Mouse (Mus musculus): Measurements from ENCODE around the gene Spta1.

Gene Spta1

GRCm38 (mm10) chr1:174172605-174173004 lies at the start of gene Spta1:
TSS of gene Spta1 (plus strand) at chr1:174172776.
- DNase-seq (ENCODE audit: low spot score), result peak; percentile 2

GRCm38 (mm10) chr1:174131217-174131616 lies 41.4 kb upstream of the Spta1 start, which contains the start of gene Olfr424:
TSS of gene Olfr424 (plus strand) at chr1:174131517.
- no peak for DNase-seq (ENCODE audit: low spot score)

- peak; percentile 12 for DNase-seq (ENCODE audit: low spot score)
Observed at GRCm38 (mm10) chr1:174131999-174132398, 40.6 kb upstream of the Spta1 start.

GRCm38 (mm10) chr1:174141384-174141783 lies 31.2 kb upstream of the Spta1 start:
- no peak for DNase-seq (ENCODE audit: low spot score)

- DNase-seq (ENCODE audit: low spot score), result no peak
Observed at GRCm38 (mm10) chr1:174146696-174147095, 25.9 kb upstream of the Spta1 start.

- DNase-seq (ENCODE audit: low spot score), result no peak
Observed at GRCm38 (mm10) chr1:174149289-174149688, 23.3 kb upstream of the Spta1 start.

GRCm38 (mm10) chr1:174155333-174155732 lies 17.2 kb upstream of the Spta1 start, which contains the start of gene Olfr420:
TSS of gene Olfr420 (plus strand) at chr1:174155633.
- no peak for DNase-seq (ENCODE audit: low spot score)

GRCm38 (mm10) chr1:174157622-174158021 lies 15.0 kb upstream of the Spta1 start:
- DNase-seq (ENCODE audit: low spot score), result no peak

- DNase-seq (ENCODE audit: low spot score), result no peak
Observed at GRCm38 (mm10) chr1:174158512-174158911, 14.1 kb upstream of the Spta1 start.

- DNase-seq (ENCODE audit: low spot score), result no peak
Observed at GRCm38 (mm10) chr1:174159095-174159494, 13.5 kb upstream of the Spta1 start.

GRCm38 (mm10) chr1:174169024-174169423 lies 3.6 kb upstream of the Spta1 start:
- DNase-seq (ENCODE audit: low spot score), result peak; percentile 3

GRCm38 (mm10) chr1:174170706-174171501 lies 1.7 kb upstream of the Spta1 start:
- DNase-seq (ENCODE audit: low spot score), result no peak

GRCm38 (mm10) chr1:174171537-174171936 lies 1.0 kb upstream of the Spta1 start:
- DNase-seq (ENCODE audit: low spot score), result no peak

- no peak for DNase-seq (ENCODE audit: low spot score)
Observed at GRCm38 (mm10) chr1:174204699-174205098, 32.1 kb downstream of the Spta1 start.

- no peak for DNase-seq (ENCODE audit: low spot score)
Observed at GRCm38 (mm10) chr1:174212286-174212685, 39.7 kb downstream of the Spta1 start.

- no peak for DNase-seq (ENCODE audit: low spot score)
Observed at GRCm38 (mm10) chr1:174215270-174216038, 42.9 kb downstream of the Spta1 start.

GRCm38 (mm10) chr1:174216528-174217204 lies 44.1 kb downstream of the Spta1 start:
- no peak for DNase-seq (ENCODE audit: low spot score)

GRCm38 (mm10) chr1:174239916-174240315 lies 67.3 kb downstream of the Spta1 start:
- no peak for DNase-seq (ENCODE audit: low spot score)

- no peak for DNase-seq (ENCODE audit: low spot score)
Observed at GRCm38 (mm10) chr1:174244621-174245020, 72.0 kb downstream of the Spta1 start.

- DNase-seq (ENCODE audit: low spot score), result no peak
Observed at GRCm38 (mm10) chr1:174246080-174246479, 73.5 kb downstream of the Spta1 start.

- no peak for DNase-seq (ENCODE audit: low spot score)
Observed at GRCm38 (mm10) chr1:174247170-174247569, 74.6 kb downstream of the Spta1 start.

- no peak for DNase-seq (ENCODE audit: low spot score)
Observed at GRCm38 (mm10) chr1:174250376-174250775, 77.8 kb downstream of the Spta1 start.

Data from retina, embryonic 14.5 days (tissue).